Mouse (Mus musculus) MEL (cell line): Measurements from ENCODE around the gene Ston1. TPM values are rescaled to one million over a fixed set of nuclear protein-coding genes. Genes with fewer than 3 reads are reported as not detected.

Experiments
- DNase-seq: peaks from one replicate; pipeline ENCODE4 v3.0.0; 2011; ENCODE audit warnings: low read depth, low spot score
- H3K27ac ChIP-seq: 2 replicates; pipeline ENCODE4 v1.5.1; 2012; ENCODE audit warnings: low read depth, mild to moderate bottlenecking, control low read depth, low read length, moderate library complexity; ENCODE audit not compliant: control insufficient read depth
- H3K27me3 ChIP-seq, 2 experiments: fragments of 150-350 bp in 1 of 2; sonication (generic) in 1 of 2; 2 replicates each; pipeline ENCODE4 v1.6.1; 2012; ENCODE audit warnings: low read length in 2 of 2, mild to moderate bottlenecking in 2 of 2, improper control_type of control experiment in 1 of 2, moderate library complexity in 1 of 2; ENCODE audit not compliant: insufficient read depth in 2 of 2, control insufficient read depth in 1 of 2
- H3K36me3 ChIP-seq, 2 experiments: 2 replicates each; pipeline ENCODE4 v1.6.1; 2012 to 2014; ENCODE audit warnings: low read length in 2 of 2, improper control_type of control experiment in 1 of 2, inconsistent platforms in 1 of 2, mild to moderate bottlenecking in 1 of 2; ENCODE audit not compliant: insufficient read depth in 2 of 2, control insufficient read depth in 1 of 2
- H3K4me1 ChIP-seq, 2 experiments: fragments of 150-350 bp in 1 of 2; sonication (generic) in 1 of 2; 2 replicates each; pipeline ENCODE4 v1.6.1; 2012; ENCODE audit warnings: low read length in 2 of 2, improper control_type of control experiment in 1 of 2, mild to moderate bottlenecking in 1 of 2; ENCODE audit not compliant: insufficient read depth in 2 of 2, control insufficient read depth in 1 of 2
- H3K4me3 ChIP-seq, 2 experiments: fragments of 150-350 bp in 1 of 2; sonication (generic) in 1 of 2; 2 replicates each; pipeline ENCODE4 v1.5.1; 2012; ENCODE audit warnings: low read depth in 2 of 2, low read length in 2 of 2, mild to moderate bottlenecking in 2 of 2, moderate library complexity in 2 of 2, control low read depth in 1 of 2, improper control_type of control experiment in 1 of 2; ENCODE audit not compliant: control insufficient read depth in 1 of 2, insufficient read depth in 1 of 2
- H3K79me2 ChIP-seq: 2 replicates; pipeline ENCODE4 v1.6.1; 2012; ENCODE audit warnings: mild to moderate bottlenecking, low read length, moderate library complexity; ENCODE audit not compliant: control insufficient read depth, poor library complexity, insufficient read depth
- H3K9ac ChIP-seq: 2 replicates; pipeline ENCODE4 v1.6.1; 2012; ENCODE audit warnings: low read depth, mild to moderate bottlenecking, control low read depth, low read length, moderate library complexity; ENCODE audit not compliant: control insufficient read depth, poor library complexity, severe bottlenecking
- H3K9me3 ChIP-seq: fragments of 150-350 bp; sonication (generic); replicated peaks from 2 replicates; pipeline ENCODE4 v1.6.1; 2012; ENCODE audit warnings: mild to moderate bottlenecking, low read length, improper control_type of control experiment, moderate library complexity; ENCODE audit not compliant: insufficient read depth
- CHD1 ChIP-seq: IDR thresholded peaks from 2 replicates; pipeline ENCODE4 v1.6.1; 2012; ENCODE audit warnings: low read depth, mild to moderate bottlenecking, inconsistent platforms, low read length, improper control_type of control experiment
- GABPA ChIP-seq: IDR thresholded peaks from 2 replicates; pipeline ENCODE4 v1.6.1; 2012; ENCODE audit warnings: low read depth, mild to moderate bottlenecking, inconsistent platforms, low read length, improper control_type of control experiment, moderate library complexity
- GATA1 ChIP-seq: IDR thresholded peaks from 2 replicates; pipeline ENCODE4 v1.6.1; 2011; ENCODE audit warnings: low read depth, low read length, improper control_type of control experiment
- HCFC1 ChIP-seq: IDR thresholded peaks from 2 replicates; pipeline ENCODE4 v1.6.1; 2012; ENCODE audit warnings: low read depth, mild to moderate bottlenecking, inconsistent platforms, low read length, improper control_type of control experiment, moderate library complexity
- KAT2A ChIP-seq: conservative IDR thresholded peaks from 2 replicates; pipeline ENCODE4 v1.6.1; 2012; ENCODE audit warnings: low read depth, low read length, improper control_type of control experiment, inconsistent platforms
- MAX ChIP-seq: IDR thresholded peaks from 2 replicates; pipeline ENCODE4 v1.6.1; 2011; ENCODE audit warnings: low read length, improper control_type of control experiment
- MAZ ChIP-seq: IDR thresholded peaks from 2 replicates; pipeline ENCODE4 v1.6.1; 2012; ENCODE audit warnings: low read depth, mild to moderate bottlenecking, inconsistent platforms, low read length, improper control_type of control experiment
- MEF2A ChIP-seq: IDR thresholded peaks from 2 replicates; pipeline ENCODE4 v1.6.1; 2014; ENCODE audit warnings: low read depth, mild to moderate bottlenecking, inconsistent platforms, low read length, improper control_type of control experiment; ENCODE audit not compliant: poor library complexity, insufficient replicate concordance, severe bottlenecking; ENCODE audit errors: extremely low read depth
- MXI1 ChIP-seq: IDR thresholded peaks from 2 replicates; pipeline ENCODE4 v1.6.1; 2011; ENCODE audit warnings: mild to moderate bottlenecking, low read depth, low read length, improper control_type of control experiment
- TBP ChIP-seq: IDR thresholded peaks from 2 replicates; pipeline ENCODE4 v1.8.0; 2011; ENCODE audit warnings: low read depth, low read length, improper control_type of control experiment
- USF1 ChIP-seq: IDR thresholded peaks from 2 replicates; pipeline ENCODE4 v1.6.1; 2014; ENCODE audit warnings: low read depth, mild to moderate bottlenecking, inconsistent platforms, low read length, improper control_type of control experiment, moderate library complexity
- USF2 ChIP-seq, 2 experiments: IDR thresholded peaks; 2 replicates each; pipeline ENCODE4 v1.6.1; 2011 to 2012; ENCODE audit warnings: improper control_type of control experiment in 2 of 2, low read length in 2 of 2, borderline replicate concordance in 1 of 2, inconsistent platforms in 1 of 2, low read depth in 1 of 2, mild to moderate bottlenecking in 1 of 2; ENCODE audit not compliant: insufficient read depth in 1 of 2
- polyA plus RNA-seq, 2 experiments: library from polyadenylated mRNA; stranded (reverse) in 1 of 2; unstranded in 1 of 2; fragments of >175 nt in 1 of 2; fragments of >200 nt in 1 of 2; gene quantifications; 2 replicates each; pipeline versions ENCODE4 v1.2.1 to v1.2.4; 2012; ENCODE audit warnings: low replicate concordance in 2 of 2, low read depth in 1 of 2; ENCODE audit not compliant: insufficient read length in 2 of 2, insufficient read depth in 1 of 2, missing spikeins in 1 of 2
- total RNA-seq: library from RNA; depleted of rRNA; stranded (reverse); fragments of 300-350 nt; gene quantifications from 2 replicates; pipeline ENCODE4 v1.2.3, GENCODE M21; 2012

Ston1 gene
- total and polyA plus RNA-seq, 3 experiments, result 0.39 to 4.9 TPM; not detected in 1

DNA sequence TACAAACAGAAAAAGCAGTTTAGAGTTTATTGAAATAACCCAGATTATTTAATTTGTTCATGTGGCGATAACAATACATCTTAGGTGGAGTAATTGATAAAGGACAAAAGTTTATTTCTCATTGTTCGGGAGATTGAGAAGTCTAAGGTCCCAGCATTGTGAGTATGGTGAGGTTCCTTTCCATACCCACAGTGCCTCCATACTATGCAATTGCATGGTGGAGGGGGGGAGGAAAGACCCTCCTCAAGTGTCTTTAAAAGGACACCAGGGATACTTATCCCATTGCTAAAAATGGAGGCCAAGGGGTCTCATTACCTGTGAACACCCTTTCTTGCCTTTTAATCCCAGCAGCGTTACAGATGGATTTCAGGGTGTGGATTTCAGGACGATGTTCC is 55.9 kb downstream of the Ston1 start:
- H3K4me3 ChIP-seq, result no peak overlapping the region
- H3K79me2 ChIP-seq, result no peaks in the 10 kb centered on the region
- DNase-seq, result no peak
- H3K9me3 ChIP-seq, result no peaks in the 10 kb centered on the region
- H3K27me3 ChIP-seq, result no peaks in the 10 kb centered on the region
- H3K9ac ChIP-seq, result no peak overlapping the region
- H3K27ac ChIP-seq, result no peak overlapping the region
- TF ChIP-seq GABPA (no peak), HCFC1 (no peak), TBP (no peak), MAX (no peak), KAT2A (no peak), MAZ (no peak), MXI1 (no peak)
- TF ChIP-seq, all 39 proteins: peak for 0
- Histone ChIP-seq H3K4me1 (no peaks in the 10 kb centered on the region), H3K36me3 (no peaks in the 10 kb centered on the region)

DNA sequence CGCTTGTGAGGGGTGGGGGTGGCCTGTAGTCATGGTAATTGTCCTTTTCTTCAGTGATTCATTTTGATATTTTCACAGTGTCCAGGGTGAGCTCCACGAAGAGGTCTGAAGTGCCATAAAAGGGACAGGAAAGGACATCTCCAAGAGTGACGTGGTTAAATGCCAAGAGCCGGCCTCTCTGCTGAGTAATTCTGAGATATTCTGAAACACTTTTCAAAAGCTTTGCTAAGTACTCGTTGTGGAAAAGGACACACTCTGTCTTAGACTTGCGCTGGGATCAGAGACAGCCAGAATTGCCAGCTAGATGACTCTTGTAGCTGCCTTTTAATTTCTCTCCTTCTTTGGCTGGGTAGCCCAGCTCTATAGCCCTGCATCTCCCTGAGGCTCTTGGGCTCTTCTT is 61.0 kb downstream of the Ston1 start:
- Histone ChIP-seq H3K4me1 (no peaks in the 10 kb centered on the region), H3K27me3 (no peaks in the 10 kb centered on the region), H3K27ac (no peak overlapping the region), H3K9me3 (no peaks in the 10 kb centered on the region), H3K79me2 (no peaks in the 10 kb centered on the region), H3K4me3 (no peak overlapping the region), H3K9ac (no peak overlapping the region), H3K36me3 (no peaks in the 10 kb centered on the region)
- no peak for DNase-seq
- TF ChIP-seq CHD1 (no peak), USF1 (no peak), USF2 (IDR thresholded peaks at IDR 0.05; ENCODE audit: borderline replicate concordance in 1 of 2, insufficient read depth in 1 of 2, low read depth in 1 of 2, low read length in 2 of 2) (no peak), MAX (no peak)

DNA sequence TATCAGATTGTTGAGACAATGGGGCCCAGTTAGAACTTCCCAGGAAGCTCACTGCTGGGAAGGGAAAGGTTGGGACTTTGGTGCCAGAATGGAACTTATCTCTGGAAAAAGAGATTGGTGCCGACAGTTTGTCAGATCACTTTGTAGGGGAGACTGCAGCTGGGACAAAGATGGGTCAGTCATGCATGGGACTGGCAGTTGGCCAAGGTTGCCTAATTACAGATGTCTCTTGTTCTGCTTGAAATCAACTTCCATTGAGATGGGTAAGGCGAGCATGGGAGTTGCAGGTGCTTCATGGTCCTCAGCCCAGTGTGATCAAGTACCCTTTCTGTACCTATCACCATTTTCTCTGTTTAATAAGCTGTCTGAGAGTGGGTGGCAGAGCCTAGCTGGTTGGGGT is 68.6 kb downstream of the Ston1 start:
- no peaks in the 10 kb centered on the region for H3K79me2 ChIP-seq
- no peaks in the 10 kb centered on the region for H3K36me3 ChIP-seq
- H3K4me3 ChIP-seq, result no peak overlapping the region

More for the DNA sequence above, 68.6 kb downstream of the Ston1 start:
- H3K27ac ChIP-seq, result no peak overlapping the region
- no peak overlapping the region for H3K9ac ChIP-seq
- H3K9me3 ChIP-seq, result no peaks in the 10 kb centered on the region
- H3K27me3 ChIP-seq, result no peaks in the 10 kb centered on the region
- no peak for TF ChIP-seq GATA1
- TF ChIP-seq MEF2A, result no peak
- TF ChIP-seq KAT2A, result no peak
- DNase-seq, result no peak
- H3K4me1 ChIP-seq, result peaks cover 0 to 2% of the 10 kb centered on the region in 2 experiments; a peak in 1 of 4 replicates
